ENCODE assay signal across 24 mouse cellular contexts in genomic region chr9:32468313-32468712, GRCm38 (mm10).
DNase-seq lines count a peak whose midpoint lies in the region; ATAC-seq and TF ChIP-seq lines count a peak whose summit lies in the region.
"Had no signal": no experiment of that assay in that cellular context is flagged by ENCODE, and none has a peak within 500 bp of the region (broad histone marks: within the 10 kb centered on the region; RNA-seq: fewer than 3 reads in every experiment).

No protein-coding gene starts in this region.

- H3K36me3 ChIP-seq in lung, embryonic 16.5 days (ENCODE audit: control insufficient read depth, insufficient read depth, low read length) = peaks cover 3% of the 10 kb centered on the region
- H3K36me3 ChIP-seq in limb, embryonic 14.5 days (ENCODE audit: control insufficient read depth, insufficient read depth, low read length) = peaks cover 24% of the 10 kb centered on the region
- H3K36me3 ChIP-seq: embryonic facial prominence, embryonic 15.5 days; G1E; hindbrain, embryonic 13.5 days had no signal

- no peaks in the 10 kb centered on the region for H3K9me3 ChIP-seq in lung, embryonic 16.5 days (ENCODE audit: control insufficient read depth, low read length)
- H3K9me3 ChIP-seq in limb, embryonic 14.5 days (ENCODE audit: control insufficient read depth, low read length) = no peaks in the 10 kb centered on the region
- H3K9me3 ChIP-seq: embryonic facial prominence, embryonic 15.5 days; forebrain, embryonic 10.5 days; heart, embryonic 13.5 days; hindbrain, embryonic 13.5 days had no signal

- TF ChIP-seq POLR2A in limb, embryonic 14.5 days (IDR thresholded peaks at IDR 0.05; ENCODE audit: borderline replicate concordance, extremely low read depth, insufficient read depth, insufficient read length) = no peak

- WGBS in lung, embryonic 16.5 days = 33% methylated on average over 1 of the region's 1 CpGs
- 14% methylated on average over 1 of the region's 1 CpGs for WGBS in limb, embryonic 14.5 days

- no peaks in the 10 kb centered on the region for H3K27me3 ChIP-seq in lung, embryonic 16.5 days (ENCODE audit: control insufficient read depth, insufficient read depth, low read depth, low read length)
- peaks cover 11% of the 10 kb centered on the region; the same call in 1 of the 2 replicates for H3K27me3 ChIP-seq in limb, embryonic 14.5 days (ENCODE audit: control insufficient read depth, insufficient read depth, low read length)
- H3K27me3 ChIP-seq: embryonic facial prominence, embryonic 15.5 days; heart, embryonic 13.5 days; hindbrain, embryonic 13.5 days had no signal

- DNase-seq in cerebellum, postnatal 10 days = peak; percentile 38 to 40
- no peak for DNase-seq in cerebellum, adult 18-20 months
- DNase-seq in kidney, postnatal 10 days = peak; percentile 42
- DNase-seq in kidney, adult 9 months = no peak
- DNase-seq in lung, postnatal 36 days = no peak
- peak; percentile 47 for DNase-seq in limb, embryonic 14.5 days (ENCODE audit: low spot score)
- no peak for DNase-seq in heart, postnatal 4 days
- DNase-seq: adrenal gland, adult 8-10 months; adrenal gland, postnatal 36 days; B cell, adult 2 months; cerebellum, adult 8-10 months; cerebellum, postnatal 25 days; gastrocnemius, adult 2 months; gastrocnemius, postnatal 25 days had no signal

- peaks cover 17% of the 10 kb centered on the region for H3K4me1 ChIP-seq in lung, embryonic 16.5 days (replicated peaks; ENCODE audit: control insufficient read depth, insufficient read depth, low read length)
- peaks cover 36% of the 10 kb centered on the region for H3K4me1 ChIP-seq in limb, embryonic 14.5 days (ENCODE audit: control insufficient read depth, insufficient read depth, low read length)
- H3K4me1 ChIP-seq: hindbrain, embryonic 13.5 days had no signal

- ATAC-seq in lung, embryonic 16.5 days (ENCODE audit: low read depth) = peak; percentile 42; the same call in 1 of the 2 replicates
- no peak for ATAC-seq in limb, embryonic 14.5 days (ENCODE audit: low FRiP score, low read depth)
- ATAC-seq: CD4-positive, CD25-positive, alpha-beta regulatory T cell, adult 4 months; forebrain, embryonic 14.5 days had no signal

- no peak overlapping the region for H3K27ac ChIP-seq in lung, embryonic 16.5 days (ENCODE audit: low read length)
- no peak overlapping the region for H3K27ac ChIP-seq in limb, embryonic 14.5 days (replicated peaks; ENCODE audit: low read depth, low read length)
- H3K27ac ChIP-seq: forebrain, embryonic 10.5 days; gastrocnemius, adult 2 months; hindbrain, embryonic 13.5 days; hindbrain, postnatal 0 days had no signal

- H3K4me3 ChIP-seq in lung, embryonic 16.5 days (ENCODE audit: low read length) = no peak overlapping the region
- H3K4me3 ChIP-seq in limb, embryonic 14.5 days (replicated peaks; ENCODE audit: low read length) = no peak overlapping the region
- H3K4me3 ChIP-seq: embryonic facial prominence, embryonic 15.5 days; erythroblast, embryonic 14.5 days; forebrain, embryonic 10.5 days; gastrocnemius, adult 2 months; heart, embryonic 13.5 days; hindbrain, embryonic 13.5 days had no signal

- H3K9ac ChIP-seq in lung, embryonic 16.5 days (ENCODE audit: low read length) = no peak overlapping the region
- no peak overlapping the region for H3K9ac ChIP-seq in limb, embryonic 14.5 days (ENCODE audit: low read depth, low read length, severe bottlenecking)
- H3K9ac ChIP-seq: embryonic facial prominence, embryonic 15.5 days; hindbrain, embryonic 13.5 days had no signal

- no peak overlapping the region for H3K4me2 ChIP-seq in lung, embryonic 16.5 days (ENCODE audit: low read depth, low read length)
- no peak overlapping the region for H3K4me2 ChIP-seq in limb, embryonic 14.5 days (replicated peaks; ENCODE audit: low read depth, low read length, severe bottlenecking)
- H3K4me2 ChIP-seq: embryonic facial prominence, embryonic 15.5 days; heart, embryonic 13.5 days; hindbrain, embryonic 13.5 days had no signal

Comparison
In these comparisons a context has a peak if more than half of its experiments do, and no peak if none do; other contexts are left out.
1. DNase-seq: peak in cerebellum, postnatal 10 days (2 of 2), kidney, postnatal 10 days (single experiment) and limb, embryonic 14.5 days (single experiment); none in cerebellum, adult 18-20 months (0 of 2), kidney, adult 9 months (single experiment), lung, postnatal 36 days (single experiment) and heart, postnatal 4 days (single experiment).